ENCODE assay signal across 10 mouse cellular contexts in the genomic region with DNA sequence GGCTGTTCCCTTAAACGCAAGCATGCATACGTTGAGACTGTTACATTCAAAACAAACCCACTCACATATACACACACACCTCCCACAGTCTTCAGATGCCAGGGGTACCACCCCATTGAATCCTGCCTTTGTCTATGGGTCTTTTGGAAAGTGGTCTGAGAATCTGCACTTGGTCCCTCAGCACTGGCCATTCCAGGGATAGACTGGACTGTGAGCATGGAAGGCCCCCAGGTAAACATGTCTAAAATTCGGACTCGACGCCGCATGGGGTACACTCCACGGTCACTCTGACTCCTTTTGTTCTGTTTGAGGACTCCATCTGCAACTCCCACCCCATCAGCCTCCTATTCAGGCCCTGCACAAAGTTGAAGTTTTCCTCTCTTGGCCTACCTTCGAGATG. TPM values are rescaled to one million over a fixed set of nuclear protein-coding genes. Genes with fewer than 3 reads are reported as not detected.
DNase-seq lines count a peak whose midpoint lies in the region; ATAC-seq and TF ChIP-seq lines count a peak whose summit lies in the region.
"Had no signal": no experiment of that assay in that cellular context is flagged by ENCODE, and none has a peak within 500 bp of the region (broad histone marks: within the 10 kb centered on the region; RNA-seq: fewer than 3 reads in every experiment).

No protein-coding gene starts in this region.

- 73% methylated on average over 8 of the region's 8 CpGs for WGBS in heart, embryonic 12.5 days
- 78% methylated on average over 8 of the region's 8 CpGs for WGBS in hindbrain, embryonic 12.5 days
- 77% methylated on average over 8 of the region's 8 CpGs for WGBS in midbrain, embryonic 13.5 days

- no peak for DNase-seq in heart, postnatal 14 days
- no peak for DNase-seq in left cerebral cortex, postnatal 25 days (ENCODE audit: low spot score in 2 of 2)
- DNase-seq in retina, embryonic 14.5 days (ENCODE audit: low spot score), result no peak
- no peak for DNase-seq in frontal cortex, postnatal 25 days (ENCODE audit: low spot score in 2 of 2)

- no peak for TF ChIP-seq POLR2A in cortical plate, adult 2 months (IDR thresholded peaks at IDR 0.05; ENCODE audit: extremely low read depth, insufficient read depth, low read length)

- no peak overlapping the region for H3K27ac ChIP-seq in heart, embryonic 12.5 days (ENCODE audit: poor library complexity, severe bottlenecking)
- H3K27ac ChIP-seq in cortical plate, adult 2 months (ENCODE audit: insufficient read depth, low read length), result no peak overlapping the region
- H3K27ac ChIP-seq in hindbrain, embryonic 12.5 days, result 0 out of 2 replicates have a peak overlapping the region, but pooled peaks have one; percentile 89
- H3K27ac ChIP-seq in midbrain, embryonic 13.5 days, result peak overlapping the region; percentile 94; the same call in 1 of the 2 replicates

- no peaks in the 10 kb centered on the region for H3K36me3 ChIP-seq in heart, embryonic 12.5 days
- H3K36me3 ChIP-seq in hindbrain, embryonic 12.5 days, result no peaks in the 10 kb centered on the region
- no peaks in the 10 kb centered on the region for H3K36me3 ChIP-seq in midbrain, embryonic 13.5 days

- H3K4me3 ChIP-seq in heart, embryonic 12.5 days, result no peak overlapping the region
- peak overlapping the region; percentile 60 for H3K4me3 ChIP-seq in cortical plate, adult 2 months (ENCODE audit: insufficient read depth, low read length)
- H3K4me3 ChIP-seq in hindbrain, embryonic 12.5 days, result peak overlapping the region; percentile 69
- H3K4me3 ChIP-seq in midbrain, embryonic 13.5 days (replicated peaks), result peak overlapping the region; percentile 74

- H3K27me3 ChIP-seq in heart, embryonic 12.5 days (replicated peaks), result peaks cover 28% of the 10 kb centered on the region
- H3K27me3 ChIP-seq in hindbrain, embryonic 12.5 days, result peaks cover 24% of the 10 kb centered on the region; the same call in 1 of the 2 replicates
- H3K27me3 ChIP-seq in midbrain, embryonic 13.5 days, result peaks cover 12% of the 10 kb centered on the region; the same call in 1 of the 2 replicates

- no peaks in the 10 kb centered on the region for H3K9me3 ChIP-seq in heart, embryonic 12.5 days (replicated peaks)
- H3K9me3 ChIP-seq in hindbrain, embryonic 12.5 days (replicated peaks), result no peaks in the 10 kb centered on the region
- no peaks in the 10 kb centered on the region for H3K9me3 ChIP-seq in midbrain, embryonic 13.5 days

- peak overlapping the region; percentile 99 for H3K4me2 ChIP-seq in heart, embryonic 12.5 days
- peak overlapping the region; percentile 95 for H3K4me2 ChIP-seq in hindbrain, embryonic 12.5 days (replicated peaks)
- peak overlapping the region; percentile 89 for H3K4me2 ChIP-seq in midbrain, embryonic 13.5 days (replicated peaks)

- no peak for ATAC-seq in heart, embryonic 12.5 days (ENCODE audit: insufficient number of reproducible peaks, low FRiP score)
- ATAC-seq in hindbrain, embryonic 12.5 days (ENCODE audit: low FRiP score), result peak; percentile 13; the same call in 1 of the 2 replicates
- peak; percentile 21 for ATAC-seq in midbrain, embryonic 13.5 days

- intact Hi-C loops in heart, postnatal 14 days (cut with DNase I), result no loop called here
- intact Hi-C loops in left cerebral cortex, postnatal 25 days (cut with DNase I), result loop anchor here (5.0 kb wide), 1 partner anchor 112 kb away; no protein-coding TSS in a partner anchor

- no peak for TF ChIP-seq CTCF in cortical plate, adult 2 months (IDR thresholded peaks at IDR 0.05; ENCODE audit: extremely low read depth, insufficient read depth, low read length)

- peaks cover 9% of the 10 kb centered on the region for H3K4me1 ChIP-seq in heart, embryonic 12.5 days (replicated peaks)
- peaks cover 11% of the 10 kb centered on the region for H3K4me1 ChIP-seq in cortical plate, adult 2 months (ENCODE audit: control insufficient read depth, insufficient read depth, low read length)
- H3K4me1 ChIP-seq in hindbrain, embryonic 12.5 days, result peaks cover 6% of the 10 kb centered on the region
- H3K4me1 ChIP-seq in midbrain, embryonic 13.5 days (replicated peaks), result peaks cover 25% of the 10 kb centered on the region

- no peak overlapping the region for H3K9ac ChIP-seq in heart, embryonic 12.5 days
- H3K9ac ChIP-seq in hindbrain, embryonic 12.5 days, result no peak overlapping the region
- peak overlapping the region; percentile 84 for H3K9ac ChIP-seq in midbrain, embryonic 13.5 days (replicated peaks)

RNA-seq across cellular contexts. Expression of a gene that starts 0.5 kb away (rescaled TPM):
- polyA plus RNA-seq in heart, embryonic 12.5 days (2016; fragmentation: Nextera tagmentation; extraction: Ambion mirVana), result 0.05 TPM in 2 replicates
- under 1 TPM; 0.12 to 0.19 TPM for total RNA-seq in heart, postnatal 14 days (2021)
- polyA plus RNA-seq in cortical plate, adult 2 months (2012; rRNA removed), result 161 and 165 TPM in 2 replicates
- polyA plus RNA-seq in hindbrain, embryonic 12.5 days (2016; fragmentation: Nextera tagmentation; extraction: Ambion mirVana), result 6.2 and 7.5 TPM in 2 replicates
- 14.9 and 15.9 TPM in 2 replicates for polyA plus RNA-seq in midbrain, embryonic 13.5 days (2015; fragmentation: Nextera tagmentation; extraction: Ambion mirVana)
- total RNA-seq in left cerebral cortex, postnatal 25 days (2021), result 100 to 1,000 TPM; 356 to 377 TPM
- total RNA-seq: common myeloid progenitor, adult 5-6 weeks; liver, adult 2 months had no signal

Comparison
In these comparisons a context has a peak if more than half of its experiments do, and no peak if none do; other contexts are left out.
1. H3K27ac ChIP-seq: peak in hindbrain, embryonic 12.5 days (single experiment) and midbrain, embryonic 13.5 days (single experiment); none in heart, embryonic 12.5 days (single experiment) and cortical plate, adult 2 months (single experiment).
2. Peak in every context shown above with its lines, with median percentiles within 50 percentile points of each other: H3K4me2 ChIP-seq.